Mouse (Mus musculus): ENCODE data around the gene Men1. TPM values are rescaled to one million over a fixed set of nuclear protein-coding genes. Genes with fewer than 3 reads are reported as not detected.

The Men1 gene
- polyA plus RNA-seq, 1 experiment: 143 TPM

- H3K27me3 ChIP-seq (ENCODE audit: control insufficient read depth, insufficient read depth, low read length): no peaks in the 10 kb centered on the region
- peaks cover 4% of the 10 kb centered on the region; the same call in 1 of the 2 replicates for H3K36me3 ChIP-seq (ENCODE audit: control insufficient read depth, insufficient read depth, low read length)
- no peak overlapping the region for H3K27ac ChIP-seq (ENCODE audit: control insufficient read depth, insufficient read depth, low read length)
- WGBS: 81% methylated on average over 11 of the region's 11 CpGs
- no peak for TF ChIP-seq CTCF (IDR thresholded peaks at IDR 0.05; ENCODE audit: borderline replicate concordance, control insufficient read depth, extremely low read depth, insufficient read depth, low read length, poor library complexity)
- no peak overlapping the region for H3K4me3 ChIP-seq (ENCODE audit: control insufficient read depth, insufficient read depth, low read length)
- H3K4me1 ChIP-seq (replicated peaks; ENCODE audit: control insufficient read depth, insufficient read depth, low read length): peaks cover 28% of the 10 kb centered on the region
- DNase-seq: no peak
Measured at GRCm38 (mm10) chr19:6384954-6385353, 50.2 kb downstream of the Men1 start.

GRCm38 (mm10) chr19:6385419-6385818 lies 50.6 kb downstream of the Men1 start:
- no peaks in the 10 kb centered on the region for H3K27me3 ChIP-seq (ENCODE audit: control insufficient read depth, insufficient read depth, low read length)
- WGBS: 93% methylated on average over 5 of the region's 5 CpGs
- no peak for TF ChIP-seq CTCF (IDR thresholded peaks at IDR 0.05; ENCODE audit: borderline replicate concordance, control insufficient read depth, extremely low read depth, insufficient read depth, low read length, poor library complexity)
- TF ChIP-seq POLR2A (IDR thresholded peaks at IDR 0.05; ENCODE audit: control insufficient read depth, extremely low read depth, insufficient read depth, low read length, poor library complexity): no peak
- H3K4me1 ChIP-seq (replicated peaks; ENCODE audit: control insufficient read depth, insufficient read depth, low read length): peaks cover 32% of the 10 kb centered on the region
- DNase-seq: no peak
- H3K27ac ChIP-seq (ENCODE audit: control insufficient read depth, insufficient read depth, low read length): no peak overlapping the region
- no peak overlapping the region for H3K4me3 ChIP-seq (ENCODE audit: control insufficient read depth, insufficient read depth, low read length)
- peaks cover 3% of the 10 kb centered on the region; the same call in 1 of the 2 replicates for H3K36me3 ChIP-seq (ENCODE audit: control insufficient read depth, insufficient read depth, low read length)

GRCm38 (mm10) chr19:6385821-6386220 lies 51.0 kb downstream of the Men1 start:
- Histone ChIP-seq H3K4me3 (ENCODE audit: control insufficient read depth, insufficient read depth, low read length) (no peak overlapping the region), H3K4me1 (replicated peaks; ENCODE audit: control insufficient read depth, insufficient read depth, low read length) (peaks cover 32% of the 10 kb centered on the region), H3K36me3 (ENCODE audit: control insufficient read depth, insufficient read depth, low read length) (no peaks in the 10 kb centered on the region; the same call in 1 of the 2 replicates), H3K27me3 (ENCODE audit: control insufficient read depth, insufficient read depth, low read length) (no peaks in the 10 kb centered on the region), H3K27ac (ENCODE audit: control insufficient read depth, insufficient read depth, low read length) (no peak overlapping the region)
- 92% methylated on average over 7 of the region's 7 CpGs for WGBS
- DNase-seq: no peak
- TF ChIP-seq CTCF (IDR thresholded peaks at IDR 0.05; ENCODE audit: borderline replicate concordance, control insufficient read depth, extremely low read depth, insufficient read depth, low read length, poor library complexity) (no peak), POLR2A (IDR thresholded peaks at IDR 0.05; ENCODE audit: control insufficient read depth, extremely low read depth, insufficient read depth, low read length, poor library complexity) (no peak)

GRCm38 (mm10) chr19:6386234-6386633 lies 51.5 kb downstream of the Men1 start:
- no peaks in the 10 kb centered on the region for H3K27me3 ChIP-seq (ENCODE audit: control insufficient read depth, insufficient read depth, low read length)
- H3K36me3 ChIP-seq (ENCODE audit: control insufficient read depth, insufficient read depth, low read length): no peaks in the 10 kb centered on the region
- H3K27ac ChIP-seq (ENCODE audit: control insufficient read depth, insufficient read depth, low read length): no peak overlapping the region
- DNase-seq: no peak
- no peak overlapping the region for H3K4me3 ChIP-seq (ENCODE audit: control insufficient read depth, insufficient read depth, low read length)
- WGBS: 84% methylated on average over 9 of the region's 9 CpGs
- no peak for TF ChIP-seq POLR2A (IDR thresholded peaks at IDR 0.05; ENCODE audit: control insufficient read depth, extremely low read depth, insufficient read depth, low read length, poor library complexity)
- no peak for TF ChIP-seq CTCF (IDR thresholded peaks at IDR 0.05; ENCODE audit: borderline replicate concordance, control insufficient read depth, extremely low read depth, insufficient read depth, low read length, poor library complexity)
- peaks cover 32% of the 10 kb centered on the region for H3K4me1 ChIP-seq (replicated peaks; ENCODE audit: control insufficient read depth, insufficient read depth, low read length)

DNA sequence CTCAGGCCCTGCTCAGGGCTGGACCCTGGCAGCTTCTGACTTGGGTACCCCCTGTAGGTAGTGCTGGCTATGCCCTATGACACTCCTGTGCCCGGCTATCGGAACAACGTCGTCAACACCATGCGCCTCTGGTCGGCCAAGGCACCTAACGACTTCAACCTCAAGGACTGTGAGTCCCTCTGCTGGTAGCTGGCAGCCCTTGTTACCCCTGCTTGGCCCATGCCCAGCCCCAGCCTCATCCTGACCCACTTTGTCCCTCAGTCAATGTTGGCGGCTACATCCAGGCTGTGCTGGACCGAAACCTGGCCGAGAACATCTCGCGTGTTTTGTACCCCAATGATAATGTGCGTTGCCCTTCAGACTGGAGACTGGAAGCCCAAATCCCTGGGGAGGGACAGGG lies 53.2 kb downstream of the Men1 start:
- WGBS: 88% methylated on average over 13 of the region's 13 CpGs
- no peak for DNase-seq
- Histone ChIP-seq H3K36me3 (ENCODE audit: control insufficient read depth, insufficient read depth, low read length) (no peaks in the 10 kb centered on the region), H3K4me1 (replicated peaks; ENCODE audit: control insufficient read depth, insufficient read depth, low read length) (peaks cover 32% of the 10 kb centered on the region), H3K27ac (ENCODE audit: control insufficient read depth, insufficient read depth, low read length) (no peak overlapping the region), H3K27me3 (ENCODE audit: control insufficient read depth, insufficient read depth, low read length) (no peaks in the 10 kb centered on the region), H3K4me3 (ENCODE audit: control insufficient read depth, insufficient read depth, low read length) (no peak overlapping the region)
- TF ChIP-seq CTCF (IDR thresholded peaks at IDR 0.05; ENCODE audit: borderline replicate concordance, control insufficient read depth, extremely low read depth, insufficient read depth, low read length, poor library complexity) (no peak), POLR2A (IDR thresholded peaks at IDR 0.05; ENCODE audit: control insufficient read depth, extremely low read depth, insufficient read depth, low read length, poor library complexity) (no peak)

GRCm38 (mm10) chr19:6389803-6390202 lies 55.0 kb downstream of the Men1 start:
- no peak for TF ChIP-seq POLR2A (IDR thresholded peaks at IDR 0.05; ENCODE audit: control insufficient read depth, extremely low read depth, insufficient read depth, low read length, poor library complexity)
- TF ChIP-seq CTCF (IDR thresholded peaks at IDR 0.05; ENCODE audit: borderline replicate concordance, control insufficient read depth, extremely low read depth, insufficient read depth, low read length, poor library complexity): no peak
- Histone ChIP-seq H3K27me3 (ENCODE audit: control insufficient read depth, insufficient read depth, low read length) (no peaks in the 10 kb centered on the region), H3K36me3 (ENCODE audit: control insufficient read depth, insufficient read depth, low read length) (no peaks in the 10 kb centered on the region), H3K4me3 (ENCODE audit: control insufficient read depth, insufficient read depth, low read length) (peak overlapping the region; percentile 29), H3K27ac (ENCODE audit: control insufficient read depth, insufficient read depth, low read length) (no peak overlapping the region), H3K4me1 (replicated peaks; ENCODE audit: control insufficient read depth, insufficient read depth, low read length) (peaks cover 18% of the 10 kb centered on the region)
- peak; percentile 69 for DNase-seq
- WGBS: 11% methylated on average over 16 of the region's 16 CpGs

DNA sequence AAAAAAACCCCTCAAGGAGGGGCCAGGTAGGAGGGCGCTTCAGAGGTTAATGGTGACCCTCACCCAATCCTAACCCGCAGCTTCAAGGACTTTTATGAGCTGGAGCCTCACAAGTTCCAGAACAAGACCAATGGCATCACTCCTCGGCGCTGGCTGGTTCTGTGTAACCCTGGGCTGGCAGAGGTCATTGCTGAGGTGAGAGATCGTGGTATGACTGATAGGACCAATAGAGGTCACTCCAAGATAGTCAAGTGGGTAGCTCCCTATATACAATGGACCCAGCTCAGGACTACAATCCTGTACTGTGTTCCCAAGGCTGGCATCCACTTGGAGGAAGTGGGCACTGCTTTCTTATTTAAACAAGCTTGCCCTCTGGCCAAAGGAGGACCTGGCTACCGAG lies 55.5 kb downstream of the Men1 start:
- DNase-seq: no peak
- no peak overlapping the region for H3K27ac ChIP-seq (ENCODE audit: control insufficient read depth, insufficient read depth, low read length)

More for the DNA sequence above, 55.5 kb downstream of the Men1 start:
- WGBS: 88% methylated on average over 6 of the region's 6 CpGs
- Histone ChIP-seq H3K4me1 (replicated peaks; ENCODE audit: control insufficient read depth, insufficient read depth, low read length) (peaks cover 18% of the 10 kb centered on the region), H3K36me3 (ENCODE audit: control insufficient read depth, insufficient read depth, low read length) (no peaks in the 10 kb centered on the region), H3K27me3 (ENCODE audit: control insufficient read depth, insufficient read depth, low read length) (no peaks in the 10 kb centered on the region), H3K4me3 (ENCODE audit: control insufficient read depth, insufficient read depth, low read length) (no peak overlapping the region)
- TF ChIP-seq CTCF (IDR thresholded peaks at IDR 0.05; ENCODE audit: borderline replicate concordance, control insufficient read depth, extremely low read depth, insufficient read depth, low read length, poor library complexity) (no peak), POLR2A (IDR thresholded peaks at IDR 0.05; ENCODE audit: control insufficient read depth, extremely low read depth, insufficient read depth, low read length, poor library complexity) (no peak)

Other genes starting within 250 kb of the Men1 start
- 22.1 and 28.8 TPM in 2 replicates for gene Cdca5, start 250.0 kb upstream of the Men1 start, polyA plus RNA-seq (2012; rRNA removed)
- 0.57 and 0.66 TPM in 2 replicates for gene AC131692.1, start 240.6 kb upstream of the Men1 start, polyA plus RNA-seq (2012; rRNA removed)
- gene Naaladl1, start 229.2 kb upstream of the Men1 start, polyA plus RNA-seq (2012; rRNA removed): 1.8 and 2.1 TPM in 2 replicates
- 71.3 and 90.1 TPM in 2 replicates for gene Sac3d1, start 216.3 kb upstream of the Men1 start, polyA plus RNA-seq (2012; rRNA removed)
- 80.9 and 86.2 TPM in 2 replicates for gene Snx15, start 206.7 kb upstream of the Men1 start, polyA plus RNA-seq (2012; rRNA removed)
- gene Batf2, start 194.0 kb upstream of the Men1 start, polyA plus RNA-seq (2012; rRNA removed): 3.6 and 4.6 TPM in 2 replicates
- 96.1 and 119 TPM in 2 replicates for gene Arl2, start 193.4 kb upstream of the Men1 start, polyA plus RNA-seq (2012; rRNA removed)
- 0.23 and 0.57 TPM in 2 replicates for gene Majin, start 150.6 kb upstream of the Men1 start, polyA plus RNA-seq (2012; rRNA removed)
- 5.2 and 8.9 TPM in 2 replicates for gene Gpha2, start 108.6 kb upstream of the Men1 start, polyA plus RNA-seq (2012; rRNA removed)
- gene Ppp2r5b, start 99.1 kb upstream of the Men1 start, polyA plus RNA-seq (2012; rRNA removed): 54.6 and 56.1 TPM in 2 replicates
- 82.4 and 90.3 TPM in 2 replicates for gene Atg2a, start 93.3 kb upstream of the Men1 start, polyA plus RNA-seq (2012; rRNA removed)
- 141 and 159 TPM in 2 replicates for gene Ehd1, start 58.3 kb upstream of the Men1 start, polyA plus RNA-seq (2012; rRNA removed)
- 12.8 and 12.9 TPM in 2 replicates for gene Cdc42bpg, start 28.5 kb upstream of the Men1 start, polyA plus RNA-seq (2012; rRNA removed)
- gene Map4k2, start 6.2 kb downstream of the Men1 start, polyA plus RNA-seq (2012; rRNA removed): 1,004 and 1,040 TPM in 2 replicates
- gene Sf1, start 28.7 kb downstream of the Men1 start, polyA plus RNA-seq (2012; rRNA removed): 365 and 553 TPM in 2 replicates
- gene Pygm, start 49.4 kb downstream of the Men1 start, polyA plus RNA-seq (2012; rRNA removed): 6.5 and 41.6 TPM in 2 replicates
- gene Rasgrp2, start 64.4 kb downstream of the Men1 start, polyA plus RNA-seq (2012; rRNA removed): 558 and 561 TPM in 2 replicates
- 1.2 and 1.5 TPM in 2 replicates for gene Nrxn2, start 83.8 kb downstream of the Men1 start, polyA plus RNA-seq (2012; rRNA removed)
- gene Slc22a12, start 208.1 kb downstream of the Men1 start, polyA plus RNA-seq (2012; rRNA removed): 0.19 and 0.74 TPM in 2 replicates

Measured in thymus, adult 2 months (tissue).